Mouse (Mus musculus) ES-Bruce4 (cell line): ENCODE results near the gene Nr6a1.

ENCODE experiments used
- CTCF ChIP-seq: IDR thresholded peaks from one replicate; pipeline ENCODE4 v1.8.1; 2011; ENCODE audit warnings: low read depth, low read length
- EP300 ChIP-seq: IDR thresholded peaks from 2 replicates; pipeline ENCODE4 v1.6.1; 2011; ENCODE audit warnings: low read depth, low read length; ENCODE audit not compliant: insufficient read depth
- POLR2A ChIP-seq: IDR thresholded peaks from one replicate; pipeline ENCODE4 v1.8.1; 2011; ENCODE audit warnings: low read length; ENCODE audit not compliant: insufficient read depth

GRCm38 (mm10) chr2:38851797-38852196 is 75.7 kb downstream of the Nr6a1 start:
- TF ChIP-seq CTCF (no peak), POLR2A (no peak), EP300 (no peak)
